Mouse (Mus musculus) CD8-positive naive resting alpha-beta T cell, adult 2 months (primary cell): ENCODE data around the gene Gm10715.
"Not testable (repeated sequence)": the region's sequence is repeated elsewhere in the genome, so short reads cannot be mapped to it uniquely, and the experiment has no call there.

Experiments
- DNase-seq, 2 experiments: peaks; one replicate each; pipeline ENCODE4 v3.0.0; 2022; ENCODE audit warnings: low read depth in 2 of 2, low spot score in 2 of 2

Gene Gm10715

DNA sequence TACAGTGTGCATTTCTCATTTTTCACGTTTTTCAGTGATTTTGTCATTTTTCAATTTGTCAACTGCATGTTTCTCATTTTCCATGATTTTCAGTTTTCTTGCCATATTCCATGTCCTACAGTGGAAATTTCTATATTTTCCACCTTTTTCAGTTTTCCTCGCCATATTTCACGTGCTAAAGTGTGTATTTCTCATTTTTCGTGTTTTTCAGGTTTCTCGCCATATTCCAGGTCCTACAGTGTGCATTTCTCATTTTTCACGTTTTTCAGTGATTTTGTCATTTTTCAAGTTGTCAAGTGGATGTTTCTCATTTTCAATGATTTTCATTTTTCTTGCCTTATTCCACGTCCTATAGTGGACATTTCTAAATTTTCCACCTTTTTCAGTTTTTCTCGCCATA, at the start of gene Gm10715:
TSS of gene Gm10715 (plus strand) at position 301 of the 400 bp plus-strand sequence.
- not testable (repeated sequence) for DNase-seq

DNA sequence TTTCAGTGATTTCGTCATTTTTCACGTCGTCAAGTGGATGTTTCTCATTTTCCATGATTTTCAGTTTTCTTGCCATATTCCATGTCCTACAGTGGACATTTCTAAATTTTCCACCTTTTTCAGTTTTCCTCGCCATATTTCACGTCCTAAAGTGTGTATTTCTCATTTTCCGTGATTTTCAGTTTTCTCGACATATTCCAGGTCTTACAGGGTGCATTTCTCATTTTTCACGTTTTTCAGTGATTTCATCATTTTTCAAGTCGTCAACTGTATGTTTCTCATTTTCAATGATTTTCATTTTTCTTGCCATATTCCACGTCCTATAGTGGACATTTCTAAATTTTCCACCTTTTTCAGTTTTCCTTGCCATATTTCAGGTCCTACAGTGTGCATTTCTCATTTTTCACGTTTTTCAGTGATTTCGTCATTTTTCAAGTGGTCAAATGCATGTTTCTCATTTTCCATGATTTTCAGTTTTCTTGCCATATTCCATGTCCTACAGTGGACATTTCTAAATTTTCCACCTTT, 36.2 kb upstream of the Gm10715 start, which contains the start of gene Gm10722:
TSS of gene Gm10722 (plus strand) at position 478 of the 528 bp plus-strand sequence.
- peak; percentile 49 to 54 for DNase-seq

DNA sequence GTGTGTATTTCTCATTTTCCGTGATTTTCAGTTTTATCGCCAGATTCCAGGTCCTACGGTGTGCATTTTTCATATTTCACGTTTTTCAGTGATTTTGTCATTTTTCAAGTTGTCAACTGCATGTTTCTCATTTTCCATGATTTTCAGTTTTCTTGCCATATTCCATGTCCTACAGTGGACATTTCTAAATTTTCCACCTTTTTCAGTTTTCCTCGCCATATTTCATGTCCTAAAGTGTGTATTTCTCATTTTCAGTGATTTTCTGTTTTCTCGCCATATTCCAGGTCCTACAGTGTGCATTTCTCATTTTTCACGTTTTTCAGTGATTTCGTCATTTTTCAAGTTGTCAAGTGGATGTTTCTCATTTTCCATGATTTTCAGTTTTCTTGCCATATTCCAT, 35.7 kb upstream of the Gm10715 start:
- peak; percentile 51 to 66 for DNase-seq

DNA sequence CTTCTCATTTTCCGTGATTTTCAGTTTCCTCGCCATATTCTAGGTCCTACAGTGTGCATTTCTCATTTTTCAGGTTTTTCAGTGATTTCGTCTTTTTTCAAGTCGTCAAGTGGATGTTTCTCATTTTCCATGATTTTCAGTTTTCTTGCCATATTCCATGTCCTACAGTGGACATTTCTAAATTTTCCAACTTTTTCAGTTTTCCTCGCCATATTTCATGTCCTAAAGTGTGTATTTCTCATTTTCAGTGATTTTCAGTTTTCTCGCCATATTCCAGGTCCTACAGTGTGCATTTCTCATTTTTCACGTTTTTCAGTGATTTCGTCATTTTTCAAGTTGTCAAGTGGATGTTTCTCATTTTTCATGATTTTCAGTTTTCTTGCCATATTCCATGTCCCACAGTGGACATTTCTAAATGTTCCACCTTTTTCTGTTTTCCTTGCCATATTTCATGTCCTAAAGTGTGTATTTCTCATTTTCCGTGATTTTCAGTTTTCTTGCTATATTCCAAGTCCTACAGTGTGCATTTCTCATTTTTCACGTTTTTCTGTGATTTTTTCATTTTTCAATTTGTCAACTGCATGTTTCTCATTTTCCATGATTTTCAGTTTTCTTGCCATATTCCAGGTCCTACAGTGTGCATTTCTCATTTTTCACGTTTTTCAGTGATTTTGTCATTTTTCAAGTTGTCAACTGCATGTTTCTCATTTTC, 34.6 kb upstream of the Gm10715 start:
- DNase-seq: peak; percentile 100

DNA sequence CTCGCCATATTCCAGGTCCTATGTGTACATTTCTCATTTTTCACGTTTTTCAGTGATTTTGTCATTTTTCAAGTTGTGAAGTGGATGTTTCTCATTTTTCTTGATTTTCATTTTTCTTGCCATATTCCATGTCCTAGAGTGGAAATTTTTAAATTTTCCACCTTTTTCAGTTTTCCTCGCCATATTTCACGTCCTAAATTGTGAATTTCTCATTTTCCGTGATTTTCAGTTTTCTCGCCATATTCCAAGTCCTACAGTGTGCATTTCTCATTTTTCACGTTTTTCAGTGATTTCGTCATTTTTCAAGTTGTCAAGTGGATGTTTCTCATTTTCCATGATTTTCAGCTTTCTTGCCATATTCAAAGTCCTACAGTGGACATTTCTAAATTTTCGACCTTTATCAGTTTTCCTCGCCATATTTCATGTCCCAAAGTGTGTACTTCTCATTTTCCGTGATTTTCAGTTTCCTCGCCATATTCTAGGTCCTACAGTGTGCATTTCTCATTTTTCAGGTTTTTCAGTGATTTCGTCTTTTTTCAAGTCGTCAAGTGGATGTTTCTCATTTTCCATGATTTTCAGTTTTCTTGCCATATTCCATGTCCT, 33.8 kb upstream of the Gm10715 start, which contains the start of gene Gm11168:
TSS of gene Gm11168 (plus strand) at position 553 of the 603 bp plus-strand sequence.
- not testable (repeated sequence) for DNase-seq

DNA sequence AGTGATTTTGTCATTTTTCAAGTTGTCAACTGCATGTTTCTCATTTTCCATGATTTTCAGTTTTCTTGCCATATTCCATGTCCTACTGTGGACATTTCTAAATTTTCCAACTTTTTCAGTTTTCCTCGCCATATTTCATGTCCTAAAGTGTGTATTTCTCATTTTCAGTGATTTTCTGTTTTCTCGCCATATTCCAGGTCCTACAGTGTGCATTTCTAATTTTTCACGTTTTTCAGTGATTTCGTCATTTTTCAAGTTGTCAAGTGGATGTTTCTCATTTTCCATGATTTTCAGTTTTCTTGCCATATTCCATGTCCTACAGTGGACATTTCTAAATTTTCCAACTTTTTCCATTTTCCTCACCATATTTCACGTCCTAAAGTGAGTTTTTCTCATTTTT, 30.5 kb upstream of the Gm10715 start:
- DNase-seq: not testable (repeated sequence)

DNA sequence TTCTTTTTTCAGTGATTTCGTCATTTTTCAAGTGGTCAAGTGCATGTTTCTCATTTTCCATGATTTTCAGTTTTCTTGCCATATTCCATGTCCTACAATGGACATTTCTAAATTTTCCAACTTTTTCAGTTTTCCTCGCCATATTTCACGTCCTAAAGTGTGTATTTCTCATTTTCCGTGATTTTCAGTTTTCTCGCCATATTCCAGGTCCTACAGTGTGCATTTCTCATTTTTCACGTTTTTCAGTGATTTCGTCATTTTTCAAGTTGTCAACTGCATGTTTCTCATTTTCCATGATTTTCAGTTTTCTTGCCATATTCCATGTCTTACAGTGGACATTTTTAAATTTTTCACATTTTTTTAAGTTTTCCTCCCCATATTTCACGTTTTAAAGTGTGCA, 30.0 kb upstream of the Gm10715 start:
- DNase-seq: peak; percentile 100

DNA sequence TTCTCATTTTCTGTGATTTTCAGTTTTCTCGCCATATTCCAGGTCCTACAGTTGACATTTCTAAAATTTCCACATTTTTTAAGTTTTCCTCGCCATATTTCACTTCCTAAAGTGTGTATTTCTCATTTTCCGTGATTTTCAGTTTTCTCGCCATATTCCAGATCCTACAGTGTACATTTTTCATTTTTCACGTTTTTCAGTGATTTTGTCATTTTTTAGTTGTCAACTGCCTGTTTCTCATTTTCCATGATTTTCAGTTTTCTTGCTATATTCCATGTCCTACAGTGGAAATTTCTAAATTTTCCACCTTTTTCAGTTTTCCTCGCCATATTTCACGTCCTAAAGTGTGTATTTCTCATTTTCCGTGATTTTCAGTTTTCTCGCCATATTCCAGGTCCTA, 29.4 kb upstream of the Gm10715 start:
- not testable (repeated sequence) for DNase-seq

DNA sequence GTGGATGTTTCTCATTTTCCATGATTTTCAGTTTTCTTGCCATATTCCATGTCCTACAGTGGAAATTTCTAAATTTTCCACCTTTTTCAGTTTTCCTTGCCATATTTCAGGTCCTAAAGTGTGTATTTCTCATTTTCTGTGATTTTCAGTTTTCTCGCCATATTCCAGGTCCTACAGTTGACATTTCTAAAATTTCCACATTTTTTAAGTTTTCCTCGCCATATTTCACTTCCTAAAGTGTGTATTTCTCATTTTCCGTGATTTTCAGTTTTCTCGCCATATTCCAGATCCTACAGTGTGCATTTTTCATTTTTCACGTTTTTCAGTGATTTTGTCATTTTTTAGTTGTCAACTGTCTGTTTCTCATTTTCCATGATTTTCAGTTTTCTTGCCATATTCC, 27.3 kb upstream of the Gm10715 start:
- DNase-seq: not testable (repeated sequence)

DNA sequence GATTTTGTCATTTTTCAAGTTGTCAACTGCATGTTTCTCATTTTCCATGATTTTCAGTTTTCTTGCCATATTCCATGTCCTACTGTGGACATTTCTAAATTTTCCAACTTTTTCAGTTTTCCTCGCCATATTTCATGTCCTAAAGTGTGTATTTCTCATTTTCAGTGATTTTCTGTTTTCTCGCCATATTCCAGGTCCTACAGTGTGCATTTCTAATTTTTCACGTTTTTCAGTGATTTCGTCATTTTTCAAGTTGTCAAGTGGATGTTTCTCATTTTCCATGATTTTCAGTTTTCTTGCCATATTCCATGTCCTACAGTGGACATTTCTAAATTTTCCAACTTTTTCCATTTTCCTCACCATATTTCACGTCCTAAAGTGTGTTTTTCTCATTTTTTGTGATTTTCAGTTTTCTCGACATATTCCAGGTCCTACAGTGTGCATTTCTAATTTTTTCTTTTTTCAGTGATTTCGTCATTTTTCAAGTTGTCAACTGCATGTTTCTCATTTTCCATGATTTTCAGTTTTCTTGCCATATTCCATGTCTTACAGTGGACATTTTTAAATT, 24.5 kb upstream of the Gm10715 start:
- DNase-seq: not testable (repeated sequence)

DNA sequence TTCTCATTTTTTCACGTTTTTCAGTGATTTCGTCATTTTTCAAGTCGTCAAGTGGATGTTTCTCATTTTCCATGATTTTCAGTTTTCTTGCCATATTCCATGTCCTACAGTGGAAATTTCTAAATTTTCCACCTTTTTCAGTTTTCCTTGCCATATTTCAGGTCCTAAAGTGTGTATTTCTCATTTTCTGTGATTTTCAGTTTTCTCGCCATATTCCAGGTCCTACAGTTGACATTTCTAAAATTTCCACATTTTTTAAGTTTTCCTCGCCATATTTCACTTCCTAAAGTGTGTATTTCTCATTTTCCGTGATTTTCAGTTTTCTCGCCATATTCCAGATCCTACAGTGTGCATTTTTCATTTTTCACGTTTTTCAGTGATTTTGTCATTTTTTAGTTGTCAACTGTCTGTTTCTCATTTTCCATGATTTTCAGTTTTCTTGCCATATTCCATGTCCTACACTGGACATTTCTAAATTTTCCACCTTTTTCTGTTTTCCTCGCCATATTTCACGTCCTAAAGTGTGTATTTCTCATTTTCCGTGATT, 23.9 kb upstream of the Gm10715 start, which contains the start of gene Gm10721:
TSS of gene Gm10721 (plus strand) at position 408 of the 547 bp plus-strand sequence.
- DNase-seq: not testable (repeated sequence)

DNA sequence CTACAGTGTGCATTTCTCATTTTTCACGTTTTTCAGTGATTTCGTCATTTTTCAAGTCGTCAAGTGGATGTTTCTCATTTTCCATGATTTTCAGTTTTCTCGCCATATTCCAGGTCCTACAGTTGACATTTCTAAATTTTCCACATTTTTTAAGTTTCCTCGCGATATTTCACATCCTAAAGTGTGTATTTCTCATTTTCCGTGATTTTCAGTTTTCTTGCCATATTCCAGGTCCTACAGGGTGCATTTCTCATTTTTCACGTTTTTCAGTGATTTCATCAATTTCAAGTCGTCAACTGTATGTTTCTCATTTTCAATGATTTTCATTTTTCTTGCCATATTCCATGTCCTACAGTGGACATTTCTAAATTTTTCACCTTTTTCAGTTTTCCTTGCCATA, 21.3 kb upstream of the Gm10715 start, which contains the start of gene Gm10720:
TSS of gene Gm10720 (plus strand) at position 301 of the 400 bp plus-strand sequence.
- DNase-seq: not testable (repeated sequence)

DNA sequence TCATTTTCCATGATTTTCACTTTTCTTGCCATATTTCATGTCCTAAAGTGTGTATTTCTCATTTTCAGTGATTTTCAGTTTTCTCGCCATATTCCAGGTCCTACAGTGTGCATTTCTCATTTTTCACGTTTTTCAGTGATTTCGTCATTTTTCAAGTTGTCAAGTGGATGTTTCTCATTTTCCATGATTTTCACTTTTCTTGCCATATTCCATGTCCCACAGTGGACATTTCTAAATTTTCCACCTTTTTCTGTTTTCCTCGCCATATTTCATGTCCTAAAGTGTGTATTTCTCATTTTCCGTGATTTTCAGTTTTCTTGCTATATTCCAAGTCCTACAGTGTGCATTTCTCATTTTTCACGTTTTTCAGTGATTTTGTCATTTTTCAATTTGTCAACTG, 20.8 kb upstream of the Gm10715 start:
- not testable (repeated sequence) for DNase-seq

DNA sequence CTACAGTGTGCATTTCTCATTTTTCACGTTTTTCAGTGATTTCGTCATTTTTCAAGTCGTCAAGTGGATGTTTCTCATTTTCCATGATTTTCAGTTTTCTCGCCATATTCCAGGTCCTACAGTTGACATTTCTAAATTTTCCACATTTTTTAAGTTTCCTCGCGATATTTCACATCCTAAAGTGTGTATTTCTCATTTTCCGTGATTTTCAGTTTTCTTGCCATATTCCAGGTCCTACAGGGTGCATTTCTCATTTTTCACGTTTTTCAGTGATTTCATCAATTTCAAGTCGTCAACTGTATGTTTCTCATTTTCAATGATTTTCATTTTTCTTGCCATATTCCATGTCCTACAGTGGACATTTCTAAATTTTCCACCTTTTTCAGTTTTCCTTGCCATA, 19.6 kb upstream of the Gm10715 start, which contains the start of gene Gm10719:
TSS of gene Gm10719 (plus strand) at position 301 of the 400 bp plus-strand sequence.
- not testable (repeated sequence) for DNase-seq

DNA sequence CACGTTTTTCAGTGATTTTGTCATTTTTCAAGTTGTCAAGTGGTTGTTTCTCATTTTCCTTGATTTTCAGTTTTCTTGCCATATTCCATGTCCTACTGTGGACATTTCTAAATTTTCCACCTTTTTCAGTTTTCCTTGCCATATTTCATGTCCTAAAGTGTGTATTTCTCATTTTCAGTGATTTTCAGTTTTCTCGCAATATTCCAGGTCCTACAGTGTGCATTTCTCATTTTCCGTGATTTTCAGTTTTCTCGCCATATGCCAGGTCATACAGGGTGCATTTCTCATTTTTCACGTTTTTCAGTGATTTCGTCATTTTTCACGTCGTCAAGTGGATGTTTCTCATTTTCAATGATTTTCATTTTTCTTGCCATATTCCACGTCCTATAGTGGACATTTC, 17.7 kb upstream of the Gm10715 start:
- peak in 1 of 2 experiments; percentile 100 for DNase-seq

DNA sequence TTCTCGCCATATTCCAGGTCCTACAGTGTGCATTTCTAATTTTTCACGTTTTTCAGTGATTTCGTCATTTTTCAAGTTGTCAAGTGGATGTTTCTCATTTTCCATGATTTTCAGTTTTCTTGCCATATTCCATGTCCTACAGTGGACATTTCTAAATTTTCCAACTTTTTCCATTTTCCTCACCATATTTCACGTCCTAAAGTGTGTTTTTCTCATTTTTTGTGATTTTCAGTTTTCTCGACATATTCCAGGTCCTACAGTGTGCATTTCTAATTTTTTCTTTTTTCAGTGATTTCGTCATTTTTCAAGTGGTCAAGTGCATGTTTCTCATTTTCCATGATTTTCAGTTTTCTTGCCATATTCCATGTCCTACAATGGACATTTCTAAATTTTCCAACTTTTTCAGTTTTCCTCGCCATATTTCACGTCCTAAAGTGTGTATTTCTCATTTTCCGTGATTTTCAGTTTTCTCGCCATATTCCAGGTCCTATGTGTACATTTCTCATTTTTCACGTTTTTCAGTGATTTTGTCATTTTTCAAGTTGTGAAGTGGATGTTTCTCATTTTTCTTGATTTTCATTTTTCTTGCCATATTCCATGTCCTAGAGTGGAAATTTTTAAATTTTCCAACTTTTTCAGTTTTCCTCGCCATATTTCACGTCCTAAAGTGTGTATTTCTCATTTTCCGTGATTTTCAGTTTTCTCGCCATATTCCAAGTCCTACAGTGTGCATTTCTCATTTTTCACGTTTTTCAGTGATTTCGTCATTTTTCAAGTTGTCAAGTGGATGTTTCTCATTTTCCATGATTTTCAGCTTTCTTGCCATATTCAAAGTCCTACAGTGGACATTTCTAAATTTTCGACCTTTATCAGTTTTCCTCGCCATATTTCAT, 16.6 kb upstream of the Gm10715 start:
- peak; percentile 69 to 86 for DNase-seq

DNA sequence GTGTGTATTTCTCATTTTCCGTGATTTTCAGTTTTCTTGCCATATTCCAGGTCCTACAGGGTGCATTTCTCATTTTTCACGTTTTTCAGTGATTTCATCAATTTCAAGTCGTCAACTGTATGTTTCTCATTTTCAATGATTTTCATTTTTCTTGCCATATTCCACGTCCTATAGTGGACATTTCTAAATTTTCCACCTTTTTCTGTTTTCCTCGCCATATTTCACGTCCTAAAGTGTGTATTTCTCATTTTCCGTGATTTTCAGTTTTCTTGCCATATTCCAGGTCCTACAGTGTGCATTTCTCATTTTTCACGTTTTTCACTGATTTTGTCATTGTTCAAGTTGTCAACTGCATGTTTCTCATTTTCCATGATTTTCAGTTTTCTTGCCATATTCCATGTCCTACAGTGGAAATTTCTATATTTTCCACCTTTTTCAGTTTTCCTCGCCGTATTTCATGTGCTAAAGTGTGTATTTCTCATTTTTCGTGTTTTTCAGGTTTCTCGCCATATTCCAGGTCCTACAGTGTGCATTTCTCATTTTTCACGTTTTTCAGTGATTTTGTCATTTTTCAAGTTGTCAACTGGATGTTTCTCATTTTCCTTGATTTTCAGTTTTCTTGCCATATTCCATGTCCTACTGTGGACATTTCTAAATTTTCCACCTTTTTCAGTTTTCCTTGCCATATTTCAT, 14.2 kb upstream of the Gm10715 start:
- DNase-seq: peak; percentile 90 to 92

DNA sequence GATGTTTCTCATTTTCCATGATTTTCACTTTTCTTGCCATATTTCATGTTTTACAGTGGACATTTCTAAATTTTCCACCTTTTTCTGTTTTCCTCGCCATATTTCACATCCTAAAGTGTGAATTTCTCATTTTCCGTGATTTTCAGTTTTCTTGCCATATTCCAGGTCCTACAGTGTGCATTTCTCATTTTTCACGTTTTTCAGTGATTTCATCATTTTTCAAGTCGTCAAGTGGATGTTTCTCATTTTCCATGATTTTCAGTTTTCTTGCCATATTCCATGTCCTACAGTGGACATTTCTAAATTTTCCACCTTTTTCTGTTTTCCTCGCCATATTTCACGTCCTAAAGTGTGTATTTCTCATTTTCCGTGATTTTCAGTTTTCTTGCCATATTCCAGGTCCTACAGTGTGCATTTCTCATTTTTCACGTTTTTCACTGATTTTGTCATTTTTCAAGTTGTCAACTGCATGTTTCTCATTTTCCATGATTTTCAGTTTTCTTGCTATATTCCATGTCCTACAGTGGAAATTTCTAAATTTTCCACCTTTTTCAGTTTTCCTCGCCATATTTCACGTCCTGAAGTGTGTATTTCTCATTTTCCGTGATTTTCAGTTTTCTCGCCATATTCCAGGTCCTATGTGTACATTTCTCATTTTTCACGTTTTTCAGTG, 13.2 kb upstream of the Gm10715 start, which contains the start of gene Gm10718:
TSS of gene Gm10718 (plus strand) at position 236 of the 673 bp plus-strand sequence.
- peak; percentile 80 to 82 for DNase-seq
